Comparison of ENCODE assay signal across 9 mouse cellular contexts in genomic region chr14:105779349-105779748, GRCm38 (mm10).
A peak's percentile ranks its signal among the peaks of the same experiment; 100 is the strongest.
DNase-seq lines count a peak whose midpoint lies in the region; ATAC-seq and TF ChIP-seq lines count a peak whose summit lies in the region.
"Had no signal": no experiment of that assay in that cellular context is flagged by ENCODE, and none has a peak within 500 bp of the region (broad histone marks: within the 10 kb centered on the region; RNA-seq: fewer than 3 reads in every experiment).

No protein-coding gene starts in this region.

- H3K27ac ChIP-seq in heart, embryonic 15.5 days: peak overlapping the region; percentile 40; the same call in 1 of the 2 replicates
- peak overlapping the region; percentile 81 for H3K27ac ChIP-seq in left cerebral cortex, adult 2 months
- H3K27ac ChIP-seq in thymus, adult 2 months (ENCODE audit: control insufficient read depth, insufficient read depth, low read length): no peak overlapping the region

- no peak overlapping the region for H3K4me3 ChIP-seq in heart, embryonic 15.5 days
- H3K4me3 ChIP-seq in left cerebral cortex, adult 2 months: no peak overlapping the region
- H3K4me3 ChIP-seq in thymus, adult 2 months (ENCODE audit: control insufficient read depth, insufficient read depth, low read length): no peak overlapping the region
- H3K4me3 ChIP-seq: myocyte had no signal

- no peaks in the 10 kb centered on the region for H3K36me3 ChIP-seq in heart, embryonic 15.5 days
- no peaks in the 10 kb centered on the region for H3K36me3 ChIP-seq in thymus, adult 2 months (ENCODE audit: control insufficient read depth, insufficient read depth, low read length)

- no peak for TF ChIP-seq POLR2A in thymus, adult 2 months (IDR thresholded peaks at IDR 0.05; ENCODE audit: control insufficient read depth, extremely low read depth, insufficient read depth, low read length, poor library complexity)

- intact Hi-C loops in left cerebral cortex, adult 2 months (cut with DNase I): loop anchor here (5.0 kb wide), 1 partner anchor 37 kb away; no protein-coding TSS in a partner anchor

- H3K9me3 ChIP-seq in heart, embryonic 15.5 days (replicated peaks): no peaks in the 10 kb centered on the region

- H3K9ac ChIP-seq in heart, embryonic 15.5 days: no peak overlapping the region

- 48% methylated on average over 4 of the region's 4 CpGs for WGBS in heart, embryonic 15.5 days
- 48% methylated on average over 4 of the region's 4 CpGs for WGBS in thymus, adult 2 months

- H3K4me1 ChIP-seq in heart, embryonic 15.5 days (replicated peaks): no peaks in the 10 kb centered on the region
- H3K4me1 ChIP-seq in thymus, adult 2 months (replicated peaks; ENCODE audit: control insufficient read depth, insufficient read depth, low read length): no peaks in the 10 kb centered on the region

- no peaks in the 10 kb centered on the region for H3K27me3 ChIP-seq in heart, embryonic 15.5 days
- H3K27me3 ChIP-seq in thymus, adult 2 months (ENCODE audit: control insufficient read depth, insufficient read depth, low read length): no peaks in the 10 kb centered on the region

- no peak overlapping the region for H3K4me2 ChIP-seq in heart, embryonic 15.5 days

- TF ChIP-seq CTCF in left cerebral cortex, adult 2 months (IDR thresholded peaks at IDR 0.05): no peak
- no peak for TF ChIP-seq CTCF in thymus, adult 2 months (IDR thresholded peaks at IDR 0.05; ENCODE audit: borderline replicate concordance, control insufficient read depth, extremely low read depth, insufficient read depth, low read length, poor library complexity)

- no peak for ATAC-seq in heart, embryonic 15.5 days (replicated peaks; ENCODE audit: insufficient number of reproducible peaks, insufficient read depth, low FRiP score, low read depth)

- peak; percentile 32 for DNase-seq in ovary, postnatal 14 days (ENCODE audit: low spot score)
- DNase-seq in ovary, postnatal 10 days (ENCODE audit: low spot score): no peak
- DNase-seq in cerebellum, adult 8-10 months: peak; percentile 56
- peak; percentile 33 to 41 for DNase-seq in left cerebral cortex, adult 2 months (ENCODE audit: extremely low spot score in 1 of 2, low spot score in 2 of 2)
- DNase-seq in telencephalon, adult 2 months (ENCODE audit: low read depth, low spot score): peak; percentile 92
- DNase-seq in thymus, postnatal 14 days: no peak
- no peak for DNase-seq in thymus, adult 2 months

Comparison
In these comparisons a context has a peak if more than half of its experiments do, and no peak if none do; other contexts are left out.
1. DNase-seq: peak in ovary, postnatal 14 days (single experiment), cerebellum, adult 8-10 months (single experiment), left cerebral cortex, adult 2 months (2 of 2) and telencephalon, adult 2 months (single experiment); none in ovary, postnatal 10 days (single experiment), thymus, postnatal 14 days (single experiment) and thymus, adult 2 months (single experiment).